Mouse (Mus musculus): ENCODE results near the gene Tmem127. TPM values are rescaled to one million over a fixed set of nuclear protein-coding genes. Genes with fewer than 3 reads are reported as not detected.
A peak's percentile ranks its signal among the peaks of the same experiment; 100 is the strongest.

Gene Tmem127
- polyA plus RNA-seq, 1 experiment from 2014 or later: 81.1 TPM

DNA sequence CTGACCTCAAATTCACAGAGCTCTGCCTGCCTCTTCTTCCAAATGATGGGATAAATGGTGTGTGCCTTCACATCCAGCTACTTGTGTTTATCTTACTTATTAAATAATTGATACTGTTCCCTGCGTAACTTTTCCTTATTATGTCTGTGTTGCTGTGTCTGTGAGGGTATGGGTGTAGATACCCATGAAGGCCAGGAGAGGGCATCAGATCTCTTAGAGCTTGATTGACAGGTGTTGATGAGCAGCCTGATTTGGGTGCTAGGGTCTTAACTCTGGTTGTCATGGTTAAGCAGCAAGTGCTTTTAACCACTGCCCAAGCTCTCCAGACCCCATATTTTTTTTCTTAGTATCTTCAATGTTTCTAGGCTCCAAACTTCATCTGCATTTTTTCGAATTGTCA lies 61.0 kb downstream of the Tmem127 start:
- ChIA-PET POLR2A (interaction anchor here (1.1 kb wide), 1 partner anchor 27 kb away, joined by 3 read pairs; the partner anchor contains the start of gene Dusp2), CTCF (interaction anchor here (0.6 to 3.2 kb wide), 3 partner anchors 13 to 33 kb away, joined by 3 to 15 read pairs (median 5); no protein-coding TSS in a partner anchor)
- in situ Hi-C loops (cut with MboI; ENCODE audit: low pct_unique_long_range_greater_than_20kb): loop anchor here (5.0 kb wide), 1 partner anchor 34 kb away; no protein-coding TSS in a partner anchor

GRCm38 (mm10) chr2:127310246-127310645 lies 62.5 kb downstream of the Tmem127 start:
- ATAC-seq (no peak), DNase-seq (ENCODE audit: low read depth, low spot score) (no peak)
- no peak for TF ChIP-seq CTCF (IDR thresholded peaks at IDR 0.05)
- CTCF ChIA-PET: interaction anchor here (1.2 kb wide), 1 partner anchor 25 kb away, joined by 3 read pairs; the partner anchor contains the start of gene Dusp2
- H3K27me3 ChIP-seq: no peaks in the 10 kb centered on the region
- in situ Hi-C loops (cut with MboI; ENCODE audit: low pct_unique_long_range_greater_than_20kb): no loop called here
- POLR2A ChIA-PET: no interaction called here

More for the DNA sequence above, 61.0 kb downstream of the Tmem127 start:
- no peaks in the 10 kb centered on the region for H3K27me3 ChIP-seq
- DNase-seq (ENCODE audit: low read depth, low spot score) (no peak), ATAC-seq (no peak)
- TF ChIP-seq CTCF (IDR thresholded peaks at IDR 0.05): peak; percentile 62

DNA sequence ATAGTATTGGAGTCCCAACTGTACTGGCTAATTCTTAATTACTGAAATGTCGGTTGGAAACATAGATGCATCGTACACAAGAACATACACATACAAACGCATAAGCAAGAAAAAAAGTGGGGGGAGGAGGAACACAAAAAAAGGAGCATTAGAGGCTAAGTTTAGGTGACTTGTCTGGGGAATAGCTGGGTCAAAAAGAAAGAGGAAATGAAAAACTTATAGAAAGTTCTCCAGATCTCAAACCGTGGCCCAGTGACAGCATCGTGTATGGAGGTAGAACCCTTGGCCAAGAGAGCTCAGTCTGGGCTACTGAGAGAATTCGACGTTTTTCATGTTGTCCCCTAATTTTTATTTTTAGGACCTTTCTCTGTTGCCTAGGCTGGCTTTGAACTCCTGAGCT lies 63.0 kb downstream of the Tmem127 start:
- TF ChIP-seq CTCF (IDR thresholded peaks at IDR 0.05): no peak
- CTCF ChIA-PET: interaction anchor here (1.2 kb wide), 1 partner anchor 25 kb away, joined by 3 read pairs; the partner anchor contains the start of gene Dusp2
- in situ Hi-C loops (cut with MboI; ENCODE audit: low pct_unique_long_range_greater_than_20kb): no loop called here
- POLR2A ChIA-PET: no interaction called here
- no peaks in the 10 kb centered on the region for H3K27me3 ChIP-seq
- no peak for DNase-seq (ENCODE audit: low read depth, low spot score)
- ATAC-seq: no peak

Other genes starting within 250 kb of the Tmem127 start
- 9.9 TPM for gene Ap4e1, start 239.2 kb upstream of the Tmem127 start, polyA plus RNA-seq (2021)
- gene Blvra, start 177.2 kb upstream of the Tmem127 start, polyA plus RNA-seq (2021): 35.8 TPM
- gene Ncaph, start 114.0 kb upstream of the Tmem127 start, polyA plus RNA-seq (2021): 30.1 TPM
- gene Itpripl1, start 104.5 kb upstream of the Tmem127 start, polyA plus RNA-seq (2021): 10.0 TPM
- gene 1810024B03Rik, start 39.6 kb upstream of the Tmem127 start, polyA plus RNA-seq (2021): 0.76 TPM
- 108 TPM for gene Snrnp200, start 39.5 kb upstream of the Tmem127 start, polyA plus RNA-seq (2021)
- gene Ciao1, start 92 bp upstream of the Tmem127 start, polyA plus RNA-seq (2021): 70.5 TPM
- 85.1 TPM for gene Stard7, start 22.3 kb downstream of the Tmem127 start, polyA plus RNA-seq (2021)
- gene Dusp2, start 88.3 kb downstream of the Tmem127 start, polyA plus RNA-seq (2021): 7.0 TPM
- not detected for gene Astl, start 90.7 kb downstream of the Tmem127 start, polyA plus RNA-seq (2021)
- gene Adra2b, start 115.3 kb downstream of the Tmem127 start, polyA plus RNA-seq (2021): not detected
- 0.05 TPM for gene Gpat2, start 177.3 kb downstream of the Tmem127 start, polyA plus RNA-seq (2021)
- gene Fahd2a, start 196.7 kb downstream of the Tmem127 start, polyA plus RNA-seq (2021): 40.3 TPM